Mouse (Mus musculus): ENCODE measurements at regions not wholly inside any gene's neighbourhood (a gene's known extent, or its start where the extent isn't known, plus 50 kb on each side); places are given as distances from the start of the nearest gene placed in this dataset.

DNA sequence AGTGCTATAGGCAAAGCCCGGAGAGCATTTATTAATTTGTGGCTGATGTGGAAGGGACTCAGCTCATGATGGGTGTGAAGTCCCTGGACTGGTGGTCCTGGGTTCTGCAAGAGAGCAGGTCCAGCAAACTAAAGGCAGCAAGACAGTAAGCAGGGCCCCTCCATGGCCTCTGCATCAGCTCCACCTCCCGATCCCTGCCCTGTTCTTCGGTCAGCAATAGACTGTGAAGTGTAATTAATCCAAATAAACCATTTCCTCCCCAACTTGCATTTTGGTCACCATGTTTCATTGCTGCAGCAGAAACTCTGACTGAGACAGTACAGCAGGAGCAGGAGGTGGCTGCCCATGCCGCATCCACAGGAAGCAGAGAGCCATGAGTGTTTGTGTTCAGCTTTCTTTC is 118.5 kb downstream of the Pja2 start:
- TF ChIP-seq ETS1 (IDR thresholded peaks at IDR 0.05; ENCODE audit: low read depth, low read length) (no peak), ZNF384 (IDR thresholded peaks at IDR 0.05; ENCODE audit: low read depth, low read length) (no peak)

All from MEL (cell line).